Mouse (Mus musculus): ENCODE results near the gene Dntt.

Gene Dntt

DNA sequence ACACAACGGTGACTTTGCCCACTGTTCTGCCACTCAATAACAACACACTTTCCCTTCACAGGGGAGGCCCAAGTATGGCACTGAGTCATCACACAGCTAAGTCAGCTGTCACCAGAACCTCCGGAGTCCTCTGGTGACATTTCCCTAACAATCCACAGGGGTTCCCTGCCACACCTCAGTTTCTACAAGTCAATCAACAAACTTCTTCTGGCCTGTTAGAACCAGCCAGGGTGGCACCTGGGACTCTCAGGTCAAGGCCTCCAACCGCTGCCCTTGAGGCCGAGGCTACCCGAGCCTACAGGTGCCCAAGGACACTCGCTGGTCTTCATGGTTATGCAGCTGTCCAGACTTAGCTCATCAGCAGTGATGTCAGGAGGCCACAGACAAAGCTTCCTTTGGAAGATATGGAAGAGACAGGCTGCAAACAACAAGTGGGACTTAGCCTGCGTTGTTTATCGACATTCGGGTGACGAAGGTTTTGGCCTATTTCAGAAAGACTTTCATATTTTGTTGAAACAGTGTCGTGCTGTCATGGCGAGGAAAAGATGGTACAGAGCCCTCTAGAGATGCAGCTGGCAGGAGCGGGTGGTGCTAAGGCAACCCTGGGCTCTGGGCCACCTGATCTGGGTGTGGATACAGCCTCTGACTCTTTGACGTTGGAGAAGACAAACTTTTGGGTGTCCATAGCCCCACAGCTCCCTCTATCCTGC lies 44.8 kb downstream of the Dntt start:
- DNase-seq = no peak

DNA sequence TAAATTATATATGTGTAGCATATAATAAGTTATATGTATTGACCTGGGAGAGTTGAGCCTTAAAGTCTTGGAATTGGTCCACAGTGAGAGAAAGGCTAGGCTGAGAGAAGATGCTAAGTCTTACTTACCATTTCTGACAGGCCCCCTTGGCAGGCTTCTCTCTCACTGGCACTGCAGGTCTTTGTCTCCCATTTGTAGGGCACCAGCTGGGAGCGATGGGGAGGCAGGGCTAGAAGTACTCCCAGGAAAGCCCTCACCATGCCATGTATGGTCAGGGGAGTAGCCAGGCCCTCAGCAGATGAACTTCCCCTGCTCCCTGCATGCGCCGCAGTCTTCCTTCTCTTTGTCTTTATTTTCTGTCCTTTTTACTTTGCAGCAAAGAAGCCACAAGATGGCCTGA lies 47.8 kb downstream of the Dntt start, which contains the start of gene Opalin:
Gene Opalin (minus strand): TSS at position 208 of the 400 bp plus-strand sequence.
- DNase-seq = no peak

- no peak for DNase-seq
Measured at GRCm38 (mm10) chr19:41081589-41081988, 52.5 kb downstream of the Dntt start.

DNA sequence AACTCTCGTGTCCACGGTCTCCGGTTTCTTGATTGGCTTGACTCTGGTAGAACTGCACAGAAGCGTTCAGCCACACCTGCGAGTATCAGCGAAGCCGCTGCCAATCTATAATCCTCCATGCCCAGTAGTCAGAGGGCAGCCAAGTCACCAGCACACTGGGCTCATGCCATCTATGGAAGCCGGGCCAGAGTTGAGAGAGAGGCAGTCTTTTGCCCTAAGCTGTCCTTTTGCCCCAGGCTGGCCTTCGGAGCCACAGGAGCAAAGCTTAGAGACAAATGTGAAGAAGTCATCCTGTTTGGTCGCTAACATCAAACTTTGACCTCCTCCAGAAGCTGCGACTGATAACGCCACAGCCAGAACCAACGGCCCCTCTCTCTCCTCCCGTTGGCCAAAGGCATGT lies 54.6 kb downstream of the Dntt start:
- no peak for DNase-seq

GRCm38 (mm10) chr19:41086289-41086688 lies 57.2 kb downstream of the Dntt start:
- DNase-seq = no peak

GRCm38 (mm10) chr19:41086700-41087099 lies 57.6 kb downstream of the Dntt start:
- peak; percentile 69 for DNase-seq

GRCm38 (mm10) chr19:41087901-41088300 lies 58.8 kb downstream of the Dntt start:
- DNase-seq = no peak

GRCm38 (mm10) chr19:41088491-41088890 lies 59.4 kb downstream of the Dntt start:
- DNase-seq = peak; percentile 33

DNA sequence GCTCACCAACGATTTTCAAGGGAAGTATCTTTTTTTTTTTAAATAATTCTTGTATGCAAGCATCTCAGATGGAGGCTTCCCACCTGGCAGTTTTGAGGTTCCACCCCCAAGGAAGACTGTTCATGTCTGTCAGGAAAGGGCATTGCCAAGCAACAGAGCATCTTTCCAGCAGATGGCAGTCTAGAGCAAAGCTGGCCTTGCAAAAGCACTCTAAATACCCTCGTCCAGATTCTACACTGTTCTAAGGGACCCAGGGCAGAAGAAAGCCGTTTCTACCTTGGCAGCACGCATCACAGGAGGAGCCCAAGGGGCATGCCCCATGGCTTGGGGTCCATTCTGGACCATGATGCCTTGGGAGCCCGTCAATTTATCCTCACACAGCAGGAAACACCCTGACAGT lies 60.8 kb downstream of the Dntt start:
- peak; percentile 52 for DNase-seq

DNA sequence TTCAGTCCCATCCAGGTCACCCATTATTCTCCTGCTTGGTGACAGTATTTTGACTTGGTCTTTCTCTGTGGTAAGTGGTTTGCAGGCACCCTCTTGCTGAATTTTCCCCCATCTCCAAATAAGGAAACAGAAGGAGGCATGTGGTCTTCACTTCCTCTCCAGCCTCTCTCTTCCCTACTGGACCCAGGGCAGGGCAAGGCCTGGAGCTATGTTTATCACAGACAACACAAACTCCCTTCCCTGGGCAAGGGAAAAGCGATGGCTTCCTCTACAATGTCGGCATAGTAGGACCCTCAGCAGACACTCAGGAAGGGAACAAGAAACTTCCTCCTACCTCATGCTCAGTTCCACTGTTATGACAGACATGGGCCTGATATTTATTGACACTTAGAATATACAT lies 62.8 kb downstream of the Dntt start:
- DNase-seq = no peak

GRCm38 (mm10) chr19:41097038-41097437 lies 68.0 kb downstream of the Dntt start:
- no peak for DNase-seq

GRCm38 (mm10) chr19:41100863-41101262 lies 71.8 kb downstream of the Dntt start:
- no peak for DNase-seq

GRCm38 (mm10) chr19:41101390-41101789 lies 72.3 kb downstream of the Dntt start:
- DNase-seq = no peak

DNA sequence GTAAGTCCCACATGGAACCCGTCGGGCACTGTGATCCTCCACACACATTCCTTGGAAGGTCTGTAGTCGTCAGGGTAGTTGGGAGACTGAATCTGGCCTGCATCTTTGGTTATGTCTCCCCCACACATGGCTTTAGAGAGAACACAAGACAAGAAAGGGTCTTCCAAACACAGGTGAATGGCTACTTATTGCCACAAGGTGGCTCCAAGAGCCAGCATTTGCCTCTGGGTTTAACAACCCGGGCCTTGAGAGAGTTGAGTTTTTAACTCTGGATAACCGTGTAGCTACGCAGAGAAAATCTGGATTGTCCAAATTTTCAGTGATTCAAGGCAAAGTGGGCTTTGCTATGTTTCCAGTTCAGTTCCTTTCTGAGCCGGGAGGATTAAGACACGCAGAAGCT lies 75.8 kb downstream of the Dntt start:
- peak; percentile 16 for DNase-seq

GRCm38 (mm10) chr19:41107530-41107929 lies 78.5 kb downstream of the Dntt start:
- DNase-seq = no peak

DNA sequence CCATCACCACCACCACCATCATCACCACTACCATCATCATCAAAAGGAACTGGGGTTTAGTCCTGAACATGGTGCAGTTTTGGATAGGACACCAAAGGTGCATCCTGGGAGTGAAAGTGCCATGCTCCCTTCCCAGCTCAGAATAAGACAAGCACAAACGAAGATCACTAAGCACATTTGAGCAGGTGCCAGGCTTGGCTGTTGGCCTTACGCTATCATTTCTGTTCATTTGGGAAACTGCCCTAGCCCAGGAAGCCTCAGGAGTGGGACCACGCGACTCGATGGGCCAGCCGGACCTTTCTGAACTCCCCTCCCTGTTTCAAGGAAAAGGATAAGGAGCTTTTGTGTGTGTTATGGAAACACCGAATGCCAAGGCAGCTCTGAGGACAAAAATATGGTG lies 79.6 kb downstream of the Dntt start:
- no peak for DNase-seq
